Mouse (Mus musculus) liver, postnatal 0 days (tissue): ENCODE data around the gene Cabp4.
"Not testable (repeated sequence)": the region's sequence is repeated elsewhere in the genome, so short reads cannot be mapped to it uniquely, and the experiment has no call there.

Experiments used
- CTCF ChIP-seq: sonication (generic); IDR thresholded peaks from 2 replicates; pipeline ENCODE4 v1.5.1; 2016; ENCODE audit warnings: antibody characterized with exemption, low read depth
- EP300 ChIP-seq: IDR thresholded peaks from 2 replicates; pipeline ENCODE4 v1.6.1; 2016; ENCODE audit warnings: antibody characterized with exemption, low read depth, mild to moderate bottlenecking

- not testable (repeated sequence) for TF ChIP-seq CTCF, EP300
Measured at GRCm38 (mm10) chr19:4125268-4125667, 18.6 kb downstream of the Cabp4 start.
